Mouse (Mus musculus) gastrocnemius, adult 2 months (tissue): ENCODE measurements around the gene Galp. TPM values are rescaled to one million over a fixed set of nuclear protein-coding genes. Genes with fewer than 3 reads are reported as not detected.
A peak's percentile ranks its signal among the peaks of the same experiment; 100 is the strongest.
"Not testable (repeated sequence)": the region's sequence is repeated elsewhere in the genome, so short reads cannot be mapped to it uniquely, and the experiment has no call there.

ENCODE experiments used
- DNase-seq: peaks from one replicate; pipeline ENCODE4 v3.0.0; 2022
- H3K27ac ChIP-seq: fragments of 200-600 bp; 2 replicates; pipeline ENCODE4 v1.8.1; 2022; ENCODE audit warnings: mild to moderate bottlenecking
- H3K4me3 ChIP-seq: fragments of 200-600 bp; 2 replicates; pipeline ENCODE4 v1.8.1; 2022; ENCODE audit warnings: mild to moderate bottlenecking, moderate library complexity
- CTCF ChIP-seq: fragments of 200-600 bp; IDR thresholded peaks from 2 replicates; pipeline ENCODE4 v1.8.1; 2022; ENCODE audit warnings: antibody characterized with exemption, mild to moderate bottlenecking, moderate library complexity
- intact Hi-C: fragments of 180-260 bp; cut with DNase I; formaldehyde crosslinking; loops from one replicate; pipeline ENCODE4 v1.15.1; 2025
- total RNA-seq, 2 experiments: library from RNA; stranded (reverse); gene quantifications; 2 replicates each; pipeline ENCODE4 v1.2.3; 2021

Galp gene
- total RNA-seq, 2 experiments from 2014 or later: not detected

DNA sequence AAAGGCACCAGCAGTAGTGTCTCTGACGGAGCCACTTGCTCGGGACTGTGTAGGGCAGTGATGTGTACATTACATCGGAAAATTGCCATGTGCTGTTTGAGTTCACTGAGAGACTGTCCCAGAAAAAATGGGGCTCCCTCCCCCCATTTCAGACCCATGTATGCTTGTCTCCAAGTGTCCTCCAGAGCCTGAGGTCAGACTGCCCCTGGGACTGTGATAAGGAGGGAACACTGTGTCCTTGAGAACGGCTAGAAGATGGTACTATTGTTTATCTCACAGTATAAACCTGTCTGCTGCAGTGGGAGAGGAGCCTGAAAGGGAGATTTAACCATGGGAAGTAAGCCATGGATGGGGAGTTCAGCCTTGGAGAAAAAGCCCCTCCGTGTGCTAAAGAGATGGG lies 32.2 kb upstream of the Galp start:
- no peak for DNase-seq
- TF ChIP-seq CTCF: no peak
- intact Hi-C loops: no loop called here
- no peak overlapping the region for H3K27ac ChIP-seq
- no peak overlapping the region for H3K4me3 ChIP-seq

DNA sequence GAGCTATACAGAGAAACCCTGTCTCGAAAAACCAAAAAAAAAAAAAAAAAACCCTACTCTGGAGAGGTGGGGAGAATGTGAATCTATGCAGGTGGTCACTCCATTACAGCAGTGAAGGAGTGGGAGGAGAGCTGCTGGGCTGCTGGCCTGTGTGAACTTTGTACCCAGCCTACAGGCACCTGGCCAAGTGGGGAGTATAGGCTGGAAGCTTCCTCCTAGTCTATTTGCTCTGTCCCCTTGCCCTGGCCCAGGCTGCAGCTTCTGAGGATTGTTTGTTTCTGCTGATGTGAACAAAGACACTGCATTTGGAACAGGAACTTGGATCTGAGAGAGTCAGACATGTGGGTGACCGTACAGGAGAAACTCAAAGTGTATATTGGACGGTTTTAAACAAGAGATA lies 27.5 kb upstream of the Galp start:
- intact Hi-C loops: no loop called here
- no peak for DNase-seq
- no peak overlapping the region for H3K27ac ChIP-seq
- no peak for TF ChIP-seq CTCF
- H3K4me3 ChIP-seq: no peak overlapping the region

DNA sequence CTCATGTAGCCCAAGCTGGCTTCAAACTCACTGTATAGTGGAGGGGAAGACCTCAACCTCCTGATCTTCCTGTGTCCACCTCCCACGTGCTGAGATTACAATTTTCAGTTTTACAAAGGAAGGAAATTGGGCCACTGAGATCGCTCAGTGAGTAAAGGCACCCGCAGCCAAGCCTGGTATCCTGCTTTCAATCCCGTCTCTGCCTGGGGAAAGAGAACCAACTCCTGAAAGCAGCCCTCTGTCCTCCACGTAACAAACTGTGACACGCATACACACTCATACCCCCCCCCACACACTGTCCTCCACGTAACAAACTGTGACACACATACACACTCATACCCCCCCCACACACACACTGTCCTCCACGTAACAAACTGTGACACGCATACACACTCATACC lies 26.5 kb upstream of the Galp start:
- no peak for DNase-seq
- no peak overlapping the region for H3K27ac ChIP-seq
- no peak overlapping the region for H3K4me3 ChIP-seq
- intact Hi-C loops: loop anchor here (2.0 to 5.0 kb wide), 2 partner anchors 14 to 43 kb away; no protein-coding TSS in a partner anchor
- no peak for TF ChIP-seq CTCF

DNA sequence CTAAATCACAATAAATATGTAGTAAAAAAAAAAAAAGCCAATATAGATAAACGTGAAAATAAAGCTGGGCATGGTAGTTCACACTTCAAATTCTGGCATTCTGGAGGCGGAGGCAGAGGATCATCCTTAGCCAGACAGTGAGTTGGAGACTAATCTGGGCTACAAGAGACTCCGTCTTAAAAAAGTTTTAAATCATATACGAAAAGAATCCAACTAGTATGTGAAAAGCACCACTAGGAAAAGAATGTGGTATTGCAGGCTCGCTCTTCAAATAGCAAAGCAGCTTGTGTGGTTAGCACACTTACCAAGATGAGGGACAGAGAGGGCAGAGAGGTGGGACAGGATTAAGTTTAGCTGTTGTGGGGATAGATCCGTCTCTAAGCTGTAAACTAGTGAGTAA lies 26.0 kb upstream of the Galp start:
- Histone ChIP-seq H3K27ac (peak overlapping the region; percentile 89), H3K4me3 (peak overlapping the region; percentile 93)
- no peak for DNase-seq
- intact Hi-C loops: loop anchor here (2.0 to 5.0 kb wide), 2 partner anchors 14 to 44 kb away; no protein-coding TSS in a partner anchor
- no peak for TF ChIP-seq CTCF

DNA sequence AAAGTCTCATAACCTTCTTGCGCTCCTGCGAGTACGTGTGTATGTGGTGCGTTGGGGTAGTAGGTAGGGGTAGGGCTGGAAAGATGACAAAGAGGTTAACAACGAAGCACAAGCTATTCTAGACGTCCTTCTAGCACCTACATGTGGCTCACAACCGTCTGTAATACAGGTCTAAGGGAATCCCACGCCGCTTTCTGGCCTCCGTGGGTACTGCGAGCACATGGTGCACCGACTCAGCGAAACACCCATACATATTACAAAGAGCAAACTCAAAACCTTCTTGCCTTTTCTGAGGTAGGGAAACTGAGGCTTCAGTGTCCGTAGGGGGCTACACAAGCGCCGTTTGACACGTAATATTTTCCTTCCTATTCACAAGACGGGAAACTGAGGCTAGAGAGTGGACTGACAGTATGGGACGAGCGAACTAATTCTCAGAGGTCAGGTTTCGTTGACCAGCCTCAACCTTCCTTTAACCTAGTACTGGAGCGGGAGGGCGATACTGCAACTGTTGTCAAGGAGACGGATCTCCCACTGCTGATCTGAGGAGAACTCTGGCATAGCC lies 25.4 kb upstream of the Galp start:
- Histone ChIP-seq H3K27ac (peak overlapping the region; percentile 89), H3K4me3 (peak overlapping the region; percentile 93)
- DNase-seq: peak; percentile 72
- TF ChIP-seq CTCF: peak; percentile 68
- intact Hi-C loops: loop anchor here (2.0 to 5.0 kb wide), 2 partner anchors 15 to 44 kb away; no protein-coding TSS in a partner anchor

DNA sequence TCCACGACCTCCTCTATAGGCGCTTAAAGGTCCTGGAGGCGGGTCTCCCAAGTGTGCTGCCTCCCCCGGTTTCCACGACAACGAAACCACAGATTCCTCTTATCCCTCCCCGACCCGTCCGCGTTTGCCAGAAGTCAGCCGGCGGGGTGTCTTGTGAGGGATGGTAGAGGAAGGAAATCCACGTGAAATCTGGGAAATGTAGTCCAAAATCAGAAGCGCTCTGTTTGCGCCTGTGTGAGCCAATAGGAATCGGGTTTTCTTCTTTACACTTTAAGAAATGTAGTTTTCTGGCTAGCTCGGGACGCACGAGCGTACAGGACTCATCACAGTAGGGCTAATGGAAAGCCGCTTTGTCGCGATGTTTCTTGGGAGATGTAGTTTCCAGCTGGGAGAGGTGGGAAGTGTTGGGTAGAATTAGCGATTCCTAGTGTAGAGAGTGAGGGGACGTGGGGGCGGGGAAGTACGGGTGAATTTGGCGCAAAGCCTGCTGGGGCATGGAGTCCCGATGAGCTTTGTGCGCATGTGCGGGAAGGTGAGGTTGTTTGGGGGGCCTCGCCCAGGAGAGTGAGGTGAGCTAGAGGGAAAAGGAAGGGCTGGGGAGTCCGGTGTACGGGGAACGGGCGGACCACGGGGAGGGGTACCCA lies 24.8 kb upstream of the Galp start, which contains the start of gene Zfp444:
TSS of gene Zfp444 (plus strand) at position 221 of the 644 bp plus-strand sequence.
- intact Hi-C loops: loop anchor here (5.0 kb wide), 1 partner anchor 45 kb away; no protein-coding TSS in a partner anchor
- no peak for TF ChIP-seq CTCF
- Histone ChIP-seq H3K4me3 (peak within 1 kb of the TSS; percentile 93), H3K27ac (peak within 1 kb of the TSS; percentile 89)
- DNase-seq: peak; percentile 95

DNA sequence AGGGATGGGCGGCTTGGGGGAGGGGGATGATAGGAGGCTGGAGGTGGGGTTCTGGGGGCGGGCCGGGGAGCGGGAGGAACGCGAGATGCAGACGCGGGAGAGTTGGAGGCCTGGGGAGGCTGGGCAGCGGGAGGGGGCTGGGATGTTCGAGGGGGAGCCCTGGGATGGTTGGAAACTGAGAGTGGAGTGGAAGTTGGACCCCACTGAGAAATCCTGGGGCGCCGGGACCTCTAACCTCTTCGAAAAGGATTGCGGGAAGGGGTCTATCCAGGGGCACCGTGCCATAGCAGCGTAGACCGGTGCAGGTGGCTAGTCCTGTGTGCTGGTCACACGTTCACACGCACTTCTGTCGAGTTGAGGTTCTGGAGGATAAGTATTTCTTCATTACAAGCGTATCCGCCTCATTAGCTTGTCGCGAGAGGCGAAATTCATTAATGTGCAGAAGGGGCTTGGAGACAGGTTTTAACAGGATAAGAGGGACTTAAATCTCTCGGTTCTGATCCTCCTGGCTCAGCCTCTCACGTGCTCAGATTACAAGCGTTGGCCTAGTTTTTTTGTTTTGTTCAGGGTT lies 24.1 kb upstream of the Galp start:
- no peak for TF ChIP-seq CTCF
- Histone ChIP-seq H3K27ac (peak overlapping the region; percentile 89), H3K4me3 (peak overlapping the region; percentile 93)
- DNase-seq: no peak
- intact Hi-C loops: loop anchor here (5.0 kb wide), 1 partner anchor 45 kb away; no protein-coding TSS in a partner anchor

DNA sequence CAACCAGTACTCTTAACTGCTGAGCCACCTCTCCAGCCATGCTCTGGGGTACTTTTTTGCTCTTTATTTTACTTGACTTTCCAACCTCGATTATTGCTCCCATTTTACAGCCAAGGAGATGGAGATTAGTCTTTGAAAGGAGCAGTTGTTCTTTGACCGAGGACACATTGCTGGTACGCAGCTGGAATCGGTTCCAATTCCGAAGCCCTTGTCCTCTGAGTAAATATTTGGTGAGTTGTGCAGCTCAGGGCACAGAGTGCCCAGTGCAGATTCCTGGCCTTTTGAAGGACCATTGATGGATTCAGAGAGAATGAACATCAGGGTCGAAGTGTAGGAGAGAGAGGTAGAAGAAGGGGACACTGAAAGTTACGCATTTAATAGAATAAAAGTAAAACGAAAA lies 23.0 kb upstream of the Galp start:
- H3K4me3 ChIP-seq: no peak overlapping the region
- intact Hi-C loops: loop anchor here (5.0 kb wide), 1 partner anchor 47 kb away; no protein-coding TSS in a partner anchor

DNA sequence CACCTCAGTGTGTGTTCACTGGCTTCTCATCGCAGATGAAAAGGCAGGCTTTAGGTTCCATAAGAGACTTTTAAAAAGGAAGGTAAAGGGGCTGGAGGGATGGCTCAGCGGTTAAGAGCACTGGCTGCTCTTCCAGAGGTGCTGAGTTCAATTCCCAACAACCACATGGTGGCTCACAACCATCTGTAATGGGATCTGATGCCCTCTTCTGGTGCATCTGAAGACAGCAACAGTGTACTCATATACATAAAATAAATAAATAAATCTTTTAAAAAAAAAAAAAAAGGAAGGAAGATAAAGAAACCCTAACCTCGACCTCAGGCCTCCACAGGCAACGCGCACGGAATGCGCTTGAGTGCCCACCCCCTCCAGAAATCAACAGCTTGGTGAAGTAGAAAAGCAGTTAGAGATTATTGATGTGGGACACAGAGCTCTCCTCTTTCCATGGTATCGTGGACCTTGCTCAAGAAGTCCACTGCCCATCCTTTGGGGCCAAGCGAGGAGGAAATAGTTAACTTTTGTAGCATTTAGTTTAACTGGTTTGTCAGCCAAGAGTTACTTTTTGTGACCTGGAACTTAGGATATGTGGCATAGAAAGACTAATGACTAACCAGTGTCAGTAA lies 22.4 kb upstream of the Galp start:
- not testable (repeated sequence) for H3K4me3 ChIP-seq, H3K27ac ChIP-seq, DNase-seq
- intact Hi-C loops: loop anchor here (5.0 kb wide), 1 partner anchor 47 kb away; no protein-coding TSS in a partner anchor
- TF ChIP-seq CTCF: peak; percentile 59

More for the DNA sequence above, 23.0 kb upstream of the Galp start:
- TF ChIP-seq CTCF: no peak
- H3K27ac ChIP-seq: no peak overlapping the region
- no peak for DNase-seq

DNA sequence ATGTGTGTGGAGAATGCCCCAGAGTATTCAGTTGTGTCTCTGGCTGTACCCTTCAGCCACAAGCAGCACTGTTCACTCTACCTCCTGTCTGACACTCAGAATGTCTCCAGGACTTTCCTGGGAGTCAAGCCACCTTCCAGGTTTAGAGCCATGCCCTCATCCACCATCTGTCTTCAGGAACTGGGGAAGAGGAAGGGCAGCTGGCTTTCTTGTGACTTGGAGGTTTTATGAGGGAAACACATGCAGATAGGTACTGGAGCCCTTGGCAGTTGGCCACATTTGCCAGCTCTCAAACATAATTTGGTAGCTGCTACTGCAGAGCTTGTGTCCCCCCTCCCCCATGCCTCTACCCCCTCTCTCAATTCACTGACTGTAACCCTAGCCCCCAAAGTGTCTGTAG lies 17.9 kb upstream of the Galp start:
- TF ChIP-seq CTCF: no peak
- intact Hi-C loops: no loop called here
- Histone ChIP-seq H3K27ac (no peak overlapping the region), H3K4me3 (no peak overlapping the region)
- DNase-seq: no peak

DNA sequence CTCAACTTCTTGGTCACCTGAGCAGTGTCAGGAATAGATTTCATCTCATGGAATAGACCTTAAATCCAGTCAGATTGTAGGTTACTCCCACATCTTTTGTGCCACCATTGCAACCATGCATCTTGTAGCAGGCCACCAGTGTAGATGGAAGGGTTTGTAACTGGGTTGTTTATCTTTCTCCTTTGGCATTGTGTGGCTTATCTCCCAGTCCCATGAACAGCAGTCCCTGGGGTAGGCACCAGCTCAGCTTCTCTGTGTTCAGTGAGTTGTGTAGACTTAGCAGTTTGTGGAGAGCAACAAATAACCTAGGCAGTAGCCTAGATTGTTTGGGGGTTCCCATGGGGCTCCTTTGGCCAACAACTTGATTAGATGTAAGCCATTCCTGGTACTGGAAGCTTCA lies 14.0 kb upstream of the Galp start:
- H3K4me3 ChIP-seq: no peak overlapping the region
- intact Hi-C loops: no loop called here
- H3K27ac ChIP-seq: no peak overlapping the region
- TF ChIP-seq CTCF: no peak
- no peak for DNase-seq

DNA sequence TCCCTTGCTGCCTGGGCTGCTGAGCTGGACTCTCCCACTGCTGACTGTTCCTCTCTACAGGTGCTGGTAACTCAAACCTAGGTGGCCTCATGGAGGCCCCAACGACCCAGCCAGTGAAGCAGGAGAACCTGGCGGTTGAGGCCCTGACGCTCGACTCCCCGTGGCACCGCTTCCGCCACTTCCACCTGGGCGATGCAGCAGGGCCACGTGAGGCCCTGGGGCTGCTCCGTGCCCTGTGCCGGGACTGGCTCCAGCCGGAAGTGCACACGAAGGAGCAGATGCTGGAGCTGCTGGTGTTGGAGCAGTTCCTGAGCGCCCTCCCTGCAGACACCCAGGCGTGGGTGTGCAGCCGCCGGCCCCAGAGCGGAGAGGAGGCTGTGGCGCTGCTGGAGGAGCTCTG lies 13.1 kb upstream of the Galp start:
- intact Hi-C loops: no loop called here
- no peak for DNase-seq
- no peak for TF ChIP-seq CTCF
- H3K4me3 ChIP-seq: no peak overlapping the region
- peak overlapping the region; percentile 61; the same call in 1 of the 2 replicates for H3K27ac ChIP-seq

DNA sequence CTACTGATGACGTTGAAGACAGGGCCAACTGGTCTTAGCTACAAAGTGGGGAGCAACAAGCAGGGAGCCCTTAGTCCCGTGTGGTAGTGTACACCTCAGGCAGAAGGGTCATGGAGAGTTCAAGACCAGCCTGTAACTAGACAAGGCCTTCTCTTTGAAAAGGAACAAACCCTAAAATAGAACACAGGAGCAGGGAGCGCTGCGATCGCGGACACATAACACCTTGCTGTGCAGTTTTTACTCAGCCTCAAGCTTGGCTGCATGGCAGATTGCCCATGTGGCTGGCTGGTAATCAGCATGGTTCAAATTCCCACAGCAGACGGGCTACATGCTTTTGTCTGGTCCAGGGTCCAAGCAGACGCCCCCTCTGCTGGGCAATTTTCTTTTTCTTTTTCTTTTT lies 12.4 kb upstream of the Galp start:
- no peak for TF ChIP-seq CTCF
- DNase-seq: peak; percentile 74
- Histone ChIP-seq H3K4me3 (no peak overlapping the region), H3K27ac (peak overlapping the region; percentile 61)
- intact Hi-C loops: no loop called here
